Mouse (Mus musculus) heart, postnatal 0 days (tissue): ENCODE data around the gene Nme2.

Experiments
- CTCF ChIP-seq: IDR thresholded peaks from 2 replicates; pipeline ENCODE4 v1.5.1; 2016; ENCODE audit warnings: antibody characterized with exemption, control low read depth, low read depth
- EP300 ChIP-seq: IDR thresholded peaks from 2 replicates; pipeline ENCODE4 v1.6.1; 2016; ENCODE audit warnings: antibody characterized with exemption, low read depth

- TF ChIP-seq CTCF (no peak), EP300 (no peak)
These were observed 16.9 kb upstream of the Nme2 start for GRCm38 (mm10) chr11:93972951-93973350.
